Mouse (Mus musculus): ENCODE data around the gene Cad. TPM values are rescaled to one million over a fixed set of nuclear protein-coding genes. Genes with fewer than 3 reads are reported as not detected.
A peak's percentile ranks its signal among the peaks of the same experiment; 100 is the strongest.
"Not testable (repeated sequence)": the region's sequence is repeated elsewhere in the genome, so short reads cannot be mapped to it uniquely, and the experiment has no call there.

Gene Cad
- polyA plus RNA-seq, 1 experiment from 2014 or later: 63.1 TPM

DNA sequence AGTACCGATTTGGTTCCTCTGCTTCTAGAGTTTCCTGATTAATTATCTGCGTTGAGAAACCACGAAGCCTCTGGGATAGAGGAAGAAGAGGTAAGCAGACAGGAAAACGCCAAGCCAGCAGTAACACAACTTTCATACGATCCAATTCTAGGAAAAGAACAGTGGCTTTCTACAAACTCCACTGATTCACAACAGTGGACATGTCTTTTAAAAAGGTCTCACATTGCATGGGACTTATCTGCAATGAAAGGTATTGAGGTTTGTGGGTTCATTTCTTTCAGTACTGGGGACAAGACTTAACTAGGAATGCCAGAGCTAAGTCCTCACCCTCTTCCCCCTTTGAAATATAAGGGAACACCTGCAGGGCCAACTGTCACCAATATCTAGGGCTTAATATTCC lies 7.5 kb upstream of the Cad start:
- H3K36me3 ChIP-seq: peaks cover 8% of the 10 kb centered on the region; the same call in 1 of the 2 replicates
- H3K27me3 ChIP-seq (ENCODE audit: low read depth, poor library complexity, severe bottlenecking): no peaks in the 10 kb centered on the region
- H3K4me3 ChIP-seq: peak overlapping the region; percentile 78
- WGBS: 84% methylated on average over 5 of the region's 5 CpGs
- no peak overlapping the region for H3K27ac ChIP-seq
- peaks cover 9% of the 10 kb centered on the region for H3K4me1 ChIP-seq
- no peak for DNase-seq (ENCODE audit: low spot score)
- H3K9me3 ChIP-seq (replicated peaks): no peaks in the 10 kb centered on the region

DNA sequence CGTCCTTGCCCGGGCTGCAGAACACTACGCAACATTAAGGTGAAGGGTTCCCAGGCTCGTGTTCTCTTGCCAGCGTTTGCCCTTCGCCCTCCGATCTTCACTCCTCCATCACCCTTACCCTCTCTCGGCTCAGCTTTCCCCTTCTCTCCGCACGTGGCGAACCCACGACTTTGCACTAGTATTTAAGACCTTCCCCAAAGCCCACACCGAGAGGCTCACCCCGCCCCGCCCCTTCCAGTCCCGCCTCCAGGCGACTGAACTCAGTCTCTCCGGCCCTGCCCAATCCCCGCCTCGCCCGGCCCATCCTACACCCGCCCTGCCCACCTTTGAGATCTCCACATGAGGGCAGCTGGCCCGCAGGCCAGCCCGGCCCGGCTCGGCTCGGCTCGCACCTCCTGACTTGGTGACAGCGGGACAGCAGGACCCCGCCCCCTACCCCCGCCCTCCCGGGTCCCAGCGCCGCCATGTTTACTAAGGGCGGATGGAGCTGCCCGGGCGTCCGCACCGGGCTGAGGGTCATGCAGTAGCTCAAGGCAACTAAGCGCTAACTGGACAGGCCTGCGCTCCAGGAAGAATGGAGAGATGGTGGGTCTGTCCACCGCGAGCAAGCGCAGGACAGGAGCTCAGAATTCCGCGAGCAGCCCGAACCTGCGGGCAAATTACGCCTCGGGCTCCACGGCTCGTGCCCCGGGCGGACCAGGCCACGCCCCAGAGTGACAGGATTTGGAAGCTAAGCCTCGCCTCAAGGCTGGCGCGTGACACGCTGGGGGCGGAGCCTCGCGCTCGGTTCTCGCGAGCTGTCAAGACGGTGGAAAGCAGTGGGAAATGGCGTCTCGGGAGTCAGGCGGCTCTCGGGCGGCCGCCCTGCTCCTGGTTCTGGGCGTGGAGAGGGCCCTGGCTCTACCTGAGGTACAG lies 6.5 kb upstream of the Cad start, which contains the start of gene Atraid:
Atraid (plus strand) TSS at position 465 of the 915 bp plus-strand sequence.
- no peaks in the 10 kb centered on the region for H3K27me3 ChIP-seq (ENCODE audit: low read depth, poor library complexity, severe bottlenecking)
- H3K36me3 ChIP-seq: peaks cover 7% of the 10 kb centered on the region; the same call in 1 of the 2 replicates
- H3K27ac ChIP-seq: peak within 1 kb of the TSS; percentile 91
- H3K4me1 ChIP-seq: peaks cover 9% of the 10 kb centered on the region
- under 1% methylated on average over 73 of the region's 73 CpGs for WGBS
- H3K4me3 ChIP-seq: peak within 1 kb of the TSS; percentile 78
- H3K9me3 ChIP-seq (replicated peaks): no peaks in the 10 kb centered on the region
- peak; percentile 98 for DNase-seq (ENCODE audit: low spot score)

DNA sequence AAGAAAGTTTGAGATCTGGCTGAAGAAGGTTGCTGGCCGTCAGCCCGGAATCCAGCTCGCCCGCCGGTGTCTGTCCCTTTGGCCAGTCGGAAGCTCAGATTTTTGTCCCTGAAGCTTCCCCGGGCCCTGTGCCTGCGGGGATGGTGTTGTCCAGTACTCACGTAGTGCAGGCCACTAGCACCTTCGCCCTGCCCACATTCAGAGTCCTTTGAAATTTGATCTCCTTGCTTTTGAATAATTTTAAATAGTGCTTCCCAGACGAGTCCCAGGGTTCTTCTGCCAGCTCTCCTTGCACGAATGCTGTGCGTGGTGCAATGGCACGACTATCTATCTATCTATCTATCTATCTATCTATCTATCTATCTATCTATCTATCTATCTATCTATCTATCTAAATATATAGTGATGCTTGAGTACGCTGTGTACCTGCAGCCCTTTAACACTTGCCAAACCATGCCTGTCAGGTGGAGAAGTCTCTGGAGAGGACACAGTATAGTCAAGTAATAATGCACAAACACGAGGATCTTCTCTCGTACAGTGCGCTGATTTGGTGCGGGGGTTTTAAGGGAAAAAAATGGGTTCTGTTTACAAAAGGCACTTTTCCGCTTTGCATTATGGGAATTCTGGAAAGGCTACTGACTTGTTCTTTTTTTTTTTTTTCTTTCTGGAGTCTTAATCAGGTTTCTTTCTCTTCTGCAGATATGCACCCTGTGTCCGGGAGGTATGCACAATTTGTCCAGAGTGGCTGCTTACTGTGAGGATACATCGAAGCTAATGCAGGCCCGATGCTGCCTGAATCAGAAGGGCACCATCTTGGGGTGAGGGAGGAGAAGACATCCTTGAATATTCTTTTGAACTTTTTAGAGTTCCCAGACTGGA lies 5.6 kb upstream of the Cad start, which contains the start of gene Slc5a6:
Slc5a6 (minus strand) TSS at position 162 of the 879 bp plus-strand sequence.
- 1% methylated on average over 23 of the region's 23 CpGs for WGBS
- peak; percentile 52 for DNase-seq (ENCODE audit: low spot score)

DNA sequence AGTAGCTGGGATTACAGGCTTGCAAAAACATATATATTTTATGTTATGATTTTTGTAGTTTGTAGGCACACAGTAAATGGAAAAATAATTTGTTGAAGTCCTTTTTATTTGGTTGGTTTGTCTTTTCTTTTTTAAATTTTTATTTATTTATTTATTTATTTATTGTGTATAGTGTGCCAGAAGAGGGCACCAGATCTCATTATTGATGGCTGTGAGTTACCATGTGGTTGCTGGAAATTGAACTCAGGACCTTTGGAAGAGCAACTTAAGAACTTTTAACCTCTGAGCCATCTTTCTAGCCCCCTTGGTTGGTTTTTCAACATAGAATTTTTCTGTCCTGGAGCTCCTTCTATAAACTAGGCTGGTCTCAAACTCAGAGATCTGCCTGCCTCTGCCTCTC lies 4.2 kb upstream of the Cad start:
- Histone ChIP-seq H3K9me3 (replicated peaks) (no peaks in the 10 kb centered on the region), H3K27me3 (ENCODE audit: low read depth, poor library complexity, severe bottlenecking) (no peaks in the 10 kb centered on the region), H3K27ac (no peak overlapping the region), H3K4me1 (peaks cover 19% of the 10 kb centered on the region), H3K36me3 (no peaks in the 10 kb centered on the region), H3K4me3 (no peak overlapping the region)
- no peak for DNase-seq (ENCODE audit: low spot score)

More for the DNA sequence above, 5.6 kb upstream of the Cad start, which contains the start of gene Slc5a6:
- peaks cover 12% of the 10 kb centered on the region for H3K4me1 ChIP-seq
- H3K27me3 ChIP-seq (ENCODE audit: low read depth, poor library complexity, severe bottlenecking): no peaks in the 10 kb centered on the region
- peak within 1 kb of the TSS; percentile 91 for H3K27ac ChIP-seq
- peak within 1 kb of the TSS; percentile 78 for H3K4me3 ChIP-seq
- no peaks in the 10 kb centered on the region for H3K9me3 ChIP-seq (replicated peaks)
- H3K36me3 ChIP-seq: 0 out of 2 replicates have a peak, but pooled peaks cover 3% of the 10 kb centered on the region

DNA sequence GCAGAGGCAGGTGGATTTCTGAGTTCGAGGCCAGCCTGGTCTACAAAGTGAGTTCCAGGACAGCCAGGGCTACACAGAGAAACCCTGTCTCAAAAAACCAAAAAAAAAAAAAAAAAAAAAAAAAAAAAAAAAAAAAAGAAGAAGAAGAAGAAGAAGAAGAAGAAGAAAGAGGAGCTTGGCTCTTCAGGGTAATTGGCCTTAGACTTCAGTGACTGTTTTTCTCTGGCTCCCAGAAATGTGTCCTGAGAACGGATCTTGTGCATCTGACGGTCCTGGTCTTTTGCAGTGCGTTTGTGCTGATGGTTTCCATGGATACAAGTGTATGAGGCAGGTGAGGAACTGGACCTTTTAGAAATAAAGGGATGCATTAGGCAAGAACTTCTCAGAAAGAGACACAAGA lies 852 bp upstream of the Cad start:
- 60% methylated on average over 4 of the region's 4 CpGs for WGBS
- not testable (repeated sequence) for H3K27me3 ChIP-seq (ENCODE audit: low read depth, poor library complexity, severe bottlenecking); H3K9me3 ChIP-seq (replicated peaks); DNase-seq (ENCODE audit: low spot score)
- Histone ChIP-seq H3K36me3 (peaks cover 23% of the 10 kb centered on the region), H3K27ac (peak overlapping the region; percentile 91), H3K4me1 (peaks cover 22% of the 10 kb centered on the region), H3K4me3 (peak overlapping the region; percentile 72)

DNA sequence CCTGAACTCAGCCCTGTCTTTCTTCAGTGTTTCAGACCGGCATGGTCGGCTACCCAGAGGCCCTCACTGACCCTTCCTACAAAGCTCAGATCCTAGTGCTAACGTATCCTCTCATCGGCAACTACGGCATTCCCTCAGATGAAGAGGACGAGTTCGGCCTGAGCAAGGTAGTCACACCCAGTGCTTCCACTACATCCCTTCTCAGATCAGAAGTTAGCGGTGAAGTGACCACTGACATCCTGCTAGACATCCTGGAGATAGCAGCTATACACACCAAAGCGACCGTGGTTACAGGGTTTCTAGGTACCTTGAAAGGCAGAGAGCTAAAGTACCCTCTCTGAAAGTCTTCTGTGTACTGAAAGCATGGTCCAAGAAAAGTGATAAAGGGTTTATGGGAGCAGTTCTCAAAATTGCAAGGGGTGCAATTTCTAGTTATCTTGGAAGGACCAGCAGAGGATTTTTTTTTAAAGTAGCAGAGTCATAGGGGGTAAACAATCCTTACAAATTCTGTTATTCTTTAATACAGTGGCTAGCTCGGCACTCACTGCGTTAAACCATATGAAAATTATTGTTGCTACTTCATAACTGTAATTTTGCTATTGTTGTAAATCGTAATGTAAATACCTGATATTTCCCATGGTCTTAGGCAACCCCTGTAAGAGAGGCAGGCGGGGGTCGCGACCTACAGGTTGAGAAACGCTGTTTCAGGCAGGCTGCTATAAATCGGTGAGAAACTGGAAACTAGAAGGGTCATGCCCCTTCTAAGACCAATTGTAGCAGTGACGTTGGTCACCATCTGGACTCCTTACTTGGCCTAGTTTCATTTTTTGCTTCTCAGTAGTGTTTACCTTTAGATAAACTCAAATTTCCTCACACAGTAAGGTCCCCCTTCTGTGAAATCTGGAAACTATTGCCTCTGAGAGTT lies 898 bp downstream of the Cad start:
- H3K27me3 ChIP-seq (ENCODE audit: low read depth, poor library complexity, severe bottlenecking): no peaks in the 10 kb centered on the region
- peaks cover 40% of the 10 kb centered on the region for H3K36me3 ChIP-seq
- no peaks in the 10 kb centered on the region for H3K9me3 ChIP-seq (replicated peaks)
- peaks cover 22% of the 10 kb centered on the region for H3K4me1 ChIP-seq
- 15% methylated on average over 19 of the region's 19 CpGs for WGBS
- DNase-seq (ENCODE audit: low spot score): peak; percentile 42
- H3K27ac ChIP-seq: peak overlapping the region; percentile 91
- peak overlapping the region; percentile 72 for H3K4me3 ChIP-seq

DNA sequence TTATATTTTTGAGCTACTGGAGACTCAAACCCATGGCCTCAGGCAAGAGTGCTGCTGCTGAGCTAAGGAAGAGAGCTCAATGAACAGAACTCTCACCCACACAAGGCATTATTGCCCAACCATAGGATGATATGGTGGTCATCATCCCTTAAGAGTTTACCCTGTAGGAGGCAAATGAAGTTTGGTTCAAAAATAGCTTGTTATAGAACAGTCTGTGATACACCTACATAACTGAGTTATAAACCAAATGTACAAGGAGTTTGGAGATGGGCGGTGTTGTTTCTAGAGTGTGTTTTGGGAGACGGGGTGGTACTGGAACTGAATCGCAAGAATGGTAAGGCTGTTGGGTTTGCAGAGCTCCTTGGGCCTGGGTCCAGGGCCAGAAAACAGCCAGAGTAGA lies 15.2 kb downstream of the Cad start:
- no peak overlapping the region for H3K4me3 ChIP-seq
- no peaks in the 10 kb centered on the region for H3K4me1 ChIP-seq
- H3K9me3 ChIP-seq (replicated peaks): no peaks in the 10 kb centered on the region
- peaks cover 99% of the 10 kb centered on the region for H3K36me3 ChIP-seq
- H3K27me3 ChIP-seq (ENCODE audit: low read depth, poor library complexity, severe bottlenecking): no peaks in the 10 kb centered on the region
- no peak overlapping the region for H3K27ac ChIP-seq
- DNase-seq (ENCODE audit: low spot score): no peak
- WGBS: 98% methylated on average over 3 of the region's 3 CpGs

DNA sequence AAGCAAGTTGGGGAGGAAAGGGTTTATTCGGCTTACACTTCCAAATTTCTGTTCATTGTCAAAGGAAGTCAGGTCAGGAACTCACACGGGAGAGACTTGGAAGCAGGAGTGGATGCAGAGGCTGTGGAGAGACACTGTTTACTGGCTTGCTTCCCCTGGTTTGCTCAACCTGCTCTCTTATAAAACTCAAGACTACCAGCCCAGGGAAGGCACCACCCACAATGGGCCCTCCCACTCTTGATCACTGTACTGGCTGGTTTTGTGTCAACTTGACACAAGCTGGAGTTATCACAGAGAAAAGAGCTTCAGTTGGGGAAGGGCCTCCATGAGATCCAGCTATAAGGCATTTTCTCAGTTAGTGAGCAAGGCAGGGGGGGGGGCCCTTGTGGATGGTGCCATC lies 16.5 kb downstream of the Cad start:
- Histone ChIP-seq H3K27ac (no peak overlapping the region), H3K36me3 (peaks cover 100% of the 10 kb centered on the region), H3K9me3 (replicated peaks) (no peaks in the 10 kb centered on the region), H3K4me3 (no peak overlapping the region), H3K27me3 (ENCODE audit: low read depth, poor library complexity, severe bottlenecking) (no peaks in the 10 kb centered on the region), H3K4me1 (no peaks in the 10 kb centered on the region)
- no peak for DNase-seq (ENCODE audit: low spot score)
- WGBS: 92% methylated on average over 2 of the region's 2 CpGs

DNA sequence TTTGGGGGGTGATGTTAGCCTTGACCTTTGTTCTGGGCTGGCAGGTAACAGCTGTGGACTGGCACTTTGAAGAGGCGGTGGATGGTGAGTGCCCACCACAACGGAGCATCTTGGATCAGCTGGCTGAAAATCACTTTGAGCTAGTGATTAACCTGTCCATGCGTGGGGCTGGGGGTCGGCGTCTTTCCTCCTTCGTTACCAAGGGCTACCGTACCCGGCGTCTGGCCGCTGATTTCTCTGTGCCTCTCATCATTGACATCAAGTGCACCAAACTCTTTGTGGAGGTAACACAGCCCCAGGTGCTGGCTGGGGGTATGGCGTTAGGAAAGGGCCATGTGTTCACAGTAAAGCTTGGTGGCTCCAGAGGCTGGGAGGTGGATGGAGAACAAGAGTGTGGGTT lies 17.2 kb downstream of the Cad start:
- no peak for DNase-seq (ENCODE audit: low spot score)
- Histone ChIP-seq H3K4me3 (no peak overlapping the region), H3K27me3 (ENCODE audit: low read depth, poor library complexity, severe bottlenecking) (no peaks in the 10 kb centered on the region), H3K27ac (no peak overlapping the region), H3K4me1 (no peaks in the 10 kb centered on the region), H3K36me3 (peaks cover 100% of the 10 kb centered on the region), H3K9me3 (replicated peaks) (no peaks in the 10 kb centered on the region)
- WGBS: 96% methylated on average over 11 of the region's 11 CpGs

DNA sequence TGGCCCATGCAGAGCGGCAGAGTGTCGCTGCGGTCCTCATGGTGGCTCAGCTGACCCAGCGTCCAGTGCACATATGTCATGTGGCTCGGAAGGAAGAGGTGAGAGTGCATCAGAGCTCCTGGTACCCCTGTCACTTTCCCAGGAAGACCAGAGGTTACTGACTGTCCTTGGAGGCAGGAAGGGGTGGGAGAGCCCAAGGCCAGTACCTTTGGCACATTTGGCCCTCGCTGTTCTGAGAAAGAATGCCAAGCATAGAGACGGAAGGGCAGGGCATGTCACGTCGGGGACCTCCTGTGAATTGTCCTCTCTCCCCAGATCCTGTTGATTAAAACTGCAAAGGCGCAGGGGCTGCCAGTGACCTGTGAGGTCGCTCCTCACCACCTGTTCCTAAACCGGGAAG lies 18.6 kb downstream of the Cad start:
- Histone ChIP-seq H3K27me3 (ENCODE audit: low read depth, poor library complexity, severe bottlenecking) (no peaks in the 10 kb centered on the region), H3K36me3 (peaks cover 100% of the 10 kb centered on the region), H3K9me3 (replicated peaks) (no peaks in the 10 kb centered on the region), H3K4me1 (no peaks in the 10 kb centered on the region), H3K4me3 (no peak overlapping the region), H3K27ac (no peak overlapping the region)
- no peak for DNase-seq (ENCODE audit: low spot score)
- 95% methylated on average over 12 of the region's 12 CpGs for WGBS

DNA sequence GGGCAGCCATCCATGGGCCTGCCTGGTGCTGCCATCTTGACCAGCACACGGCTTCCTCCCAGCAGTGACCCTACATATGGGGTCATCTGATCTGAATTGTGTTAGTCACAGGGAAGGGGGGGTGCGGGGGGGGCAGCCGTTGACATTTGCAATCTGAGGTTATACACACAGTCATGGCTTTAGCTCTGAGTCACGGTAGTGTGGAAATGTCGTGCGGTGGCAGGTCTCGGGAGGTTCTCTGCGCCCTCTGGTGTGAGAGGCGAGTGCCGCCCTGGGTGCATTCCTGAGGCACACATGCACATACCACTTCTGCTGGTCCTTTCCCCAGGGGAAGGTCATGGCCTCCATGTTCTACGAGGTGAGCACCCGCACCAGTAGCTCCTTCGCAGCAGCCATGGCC lies 21.8 kb downstream of the Cad start:
- Histone ChIP-seq H3K9me3 (replicated peaks) (no peaks in the 10 kb centered on the region), H3K4me3 (no peak overlapping the region), H3K4me1 (no peaks in the 10 kb centered on the region), H3K36me3 (peaks cover 85% of the 10 kb centered on the region), H3K27me3 (ENCODE audit: low read depth, poor library complexity, severe bottlenecking) (no peaks in the 10 kb centered on the region), H3K27ac (no peak overlapping the region)
- no peak for DNase-seq (ENCODE audit: low spot score)
- 91% methylated on average over 13 of the region's 13 CpGs for WGBS

Measured in limb, embryonic 10.5 days (tissue).